In genomic region chr4:43425648-43426380, GRCm38 (mm10) we compare ENCODE assay signal across 10 mouse cellular contexts. TPM values are rescaled to one million over a fixed set of nuclear protein-coding genes. Genes with fewer than 3 reads are reported as not detected.
DNase-seq lines count a peak whose midpoint lies in the region; ATAC-seq lines count a peak whose summit lies in the region.
"Had no signal": no experiment of that assay in that cellular context is flagged by ENCODE, and none has a peak within 500 bp of the region (broad histone marks: within the 10 kb centered on the region; RNA-seq: fewer than 3 reads in every experiment).

No protein-coding gene starts in this region.

- peak overlapping the region; percentile 18; the same call in 1 of the 2 replicates for H3K4me2 ChIP-seq in lung, embryonic 16.5 days (ENCODE audit: low read depth, low read length)
- H3K4me2 ChIP-seq in limb, embryonic 13.5 days (replicated peaks) = peak overlapping the region; percentile 47

- peak; percentile 51 for ATAC-seq in lung, embryonic 16.5 days (ENCODE audit: low read depth)
- 0 out of 2 replicates have a peak, but pooled peaks have one; percentile 49 for ATAC-seq in limb, embryonic 13.5 days (ENCODE audit: low FRiP score, low read depth)

- peaks cover 9% of the 10 kb centered on the region for H3K27me3 ChIP-seq in lung, embryonic 16.5 days (ENCODE audit: control insufficient read depth, insufficient read depth, low read depth, low read length)
- H3K27me3 ChIP-seq in limb, embryonic 13.5 days = peaks cover 85% of the 10 kb centered on the region

- peak overlapping the region; percentile 46; the same call in 1 of the 2 replicates for H3K9ac ChIP-seq in lung, embryonic 16.5 days (ENCODE audit: low read length)
- H3K9ac ChIP-seq in limb, embryonic 13.5 days = peak overlapping the region; percentile 58

- no peak overlapping the region for H3K27ac ChIP-seq in lung, embryonic 16.5 days (ENCODE audit: low read length)
- no peak overlapping the region for H3K27ac ChIP-seq in limb, embryonic 13.5 days

- H3K4me1 ChIP-seq in lung, embryonic 16.5 days (replicated peaks; ENCODE audit: control insufficient read depth, insufficient read depth, low read length) = peaks cover 8% of the 10 kb centered on the region
- H3K4me1 ChIP-seq in limb, embryonic 13.5 days = peaks cover 38% of the 10 kb centered on the region

- WGBS in lung, embryonic 16.5 days = 32% methylated on average over 31 of the region's 31 CpGs
- WGBS in limb, embryonic 13.5 days = 15% methylated on average over 31 of the region's 31 CpGs

- H3K9me3 ChIP-seq in lung, embryonic 16.5 days (ENCODE audit: control insufficient read depth, low read length) = no peaks in the 10 kb centered on the region
- no peaks in the 10 kb centered on the region for H3K9me3 ChIP-seq in limb, embryonic 13.5 days

- H3K4me3 ChIP-seq in lung, embryonic 16.5 days (ENCODE audit: low read length) = no peak overlapping the region
- peak overlapping the region; percentile 15 for H3K4me3 ChIP-seq in limb, embryonic 13.5 days

- peaks cover 38% of the 10 kb centered on the region for H3K36me3 ChIP-seq in lung, embryonic 16.5 days (ENCODE audit: control insufficient read depth, insufficient read depth, low read length)
- peaks cover 58% of the 10 kb centered on the region for H3K36me3 ChIP-seq in limb, embryonic 13.5 days

- DNase-seq in adrenal gland, postnatal 10 days = peak; percentile 46
- DNase-seq in adrenal gland, postnatal 14 days = no peak
- DNase-seq in lung, postnatal 25 days (ENCODE audit: low spot score) = no peak
- DNase-seq in thymus, postnatal 10 days (ENCODE audit: low spot score in 2 of 2) = peak; percentile 38 to 39
- no peak for DNase-seq in adrenal gland, adult 8-10 months
- no peak for DNase-seq in cerebellum, adult 8-10 months
- DNase-seq: adrenal gland, adult 2 months had no signal

RNA-seq across cellular contexts. Expression of gene Fam166b, which starts 3.1 kb away (rescaled TPM):
- total RNA-seq in adrenal gland, postnatal 10 days (2021) = under 1 TPM; 0.27 to 0.97 TPM
- total RNA-seq in adrenal gland, postnatal 14 days (2021) = not detected in 2 replicates
- polyA plus RNA-seq in lung, embryonic 16.5 days (2015; fragmentation: Nextera tagmentation; extraction: Ambion mirVana) = 0.87 and 1.4 TPM in 2 replicates
- not detected in 2 replicates for polyA plus RNA-seq in limb, embryonic 13.5 days (2015; fragmentation: Nextera tagmentation; extraction: Ambion mirVana)
- total RNA-seq in adrenal gland, adult 8-10 months (2022) = not detected
- total RNA-seq: adrenal gland, adult 2 months had no signal

RNA-seq across cellular contexts. Expression of gene Tesk1, which starts 15.9 kb away (rescaled TPM):
- total RNA-seq in adrenal gland, postnatal 10 days (2021) = 10 to 100 TPM; 55.3 to 58.2 TPM
- 53.9 and 59.0 TPM in 2 replicates for total RNA-seq in adrenal gland, postnatal 14 days (2021)
- polyA plus RNA-seq in lung, embryonic 16.5 days (2015; fragmentation: Nextera tagmentation; extraction: Ambion mirVana) = 2.2 and 3.4 TPM in 2 replicates
- 7.7 and 10.3 TPM in 2 replicates for polyA plus RNA-seq in limb, embryonic 13.5 days (2015; fragmentation: Nextera tagmentation; extraction: Ambion mirVana)
- 10 to 100 TPM; 55.1 to 64.9 (median 59.3) TPM for total RNA-seq in adrenal gland, adult 8-10 months (2022)

RNA-seq across cellular contexts. Expression of gene Cd72, which starts 28.6 kb away (rescaled TPM):
- 1 to 10 TPM; 1.9 to 3.2 TPM for total RNA-seq in adrenal gland, postnatal 10 days (2021)
- total RNA-seq in adrenal gland, postnatal 14 days (2021) = 2.7 and 12.7 TPM in 2 replicates
- 2.0 and 3.0 TPM in 2 replicates for polyA plus RNA-seq in lung, embryonic 16.5 days (2015; fragmentation: Nextera tagmentation; extraction: Ambion mirVana)
- 3.0 and 4.2 TPM in 2 replicates for polyA plus RNA-seq in limb, embryonic 13.5 days (2015; fragmentation: Nextera tagmentation; extraction: Ambion mirVana)
- total RNA-seq in adrenal gland, adult 8-10 months (2022) = 1 to 10 TPM; 1.6 to 5.6 (median 4.9) TPM

RNA-seq across cellular contexts. Expression of gene Rusc2, which starts 44.0 kb away (rescaled TPM):
- total RNA-seq in adrenal gland, postnatal 10 days (2021) = 10 to 100 TPM; 29.9 to 32.1 TPM
- total RNA-seq in adrenal gland, postnatal 14 days (2021) = 34.8 and 38.6 TPM in 2 replicates
- polyA plus RNA-seq in lung, embryonic 16.5 days (2015; fragmentation: Nextera tagmentation; extraction: Ambion mirVana) = 12.9 and 15.1 TPM in 2 replicates
- 13.1 and 14.7 TPM in 2 replicates for polyA plus RNA-seq in limb, embryonic 13.5 days (2015; fragmentation: Nextera tagmentation; extraction: Ambion mirVana)
- 10 to 100 TPM; 38.8 to 46.9 (median 43.2) TPM for total RNA-seq in adrenal gland, adult 8-10 months (2022)

RNA-seq across cellular contexts. Expression of gene Sit1, which starts 57.7 kb away (rescaled TPM):
- total RNA-seq in adrenal gland, postnatal 10 days (2021) = under 1 TPM; 0.51 to 0.64 TPM
- total RNA-seq in adrenal gland, postnatal 14 days (2021) = 0.59 and 1.3 TPM in 2 replicates
- polyA plus RNA-seq in lung, embryonic 16.5 days (2015; fragmentation: Nextera tagmentation; extraction: Ambion mirVana) = 0.25 and 0.74 TPM in 2 replicates
- polyA plus RNA-seq in limb, embryonic 13.5 days (2015; fragmentation: Nextera tagmentation; extraction: Ambion mirVana) = not detected in 2 replicates
- under 1 TPM in 1 of 4 experiments, not detected in 3; 0.48 TPM for total RNA-seq in adrenal gland, adult 8-10 months (2022)
- total RNA-seq: adrenal gland, adult 2 months; gastrocnemius, postnatal 4 days had no signal

Comparison
In these comparisons a context has a peak if more than half of its experiments do, and no peak if none do; other contexts are left out.
1. DNase-seq: peak in adrenal gland, postnatal 10 days (single experiment) and thymus, postnatal 10 days (2 of 2); none in adrenal gland, postnatal 14 days (single experiment), lung, postnatal 25 days (single experiment), adrenal gland, adult 8-10 months (single experiment) and cerebellum, adult 8-10 months (single experiment).